Mouse (Mus musculus) stomach, embryonic 14.5 days (tissue): ENCODE measurements around the gene Scamp4. TPM values are rescaled to one million over a fixed set of nuclear protein-coding genes. Genes with fewer than 3 reads are reported as not detected.

ENCODE experiments used
- ATAC-seq: fragments of 200-750 bp; cut with Nextera tagmentation; 2 replicates; pipeline ENCODE4 v1.8.0; 2017; ENCODE audit warnings: low read depth, moderate TSS enrichment; ENCODE audit not compliant: insufficient number of reproducible peaks, insufficient read depth, low FRiP score
- H3K27ac ChIP-seq: fragments of 300-500 bp; sonication (generic); 2 replicates; pipeline ENCODE4 v1.5.1; 2014; ENCODE audit warnings: mild to moderate bottlenecking, low read length, moderate library complexity, mixed read lengths
- H3K27me3 ChIP-seq: fragments of 300-500 bp; sonication (generic); 2 replicates; pipeline ENCODE4 v1.6.1; 2014; ENCODE audit warnings: low read length, control low read depth, mixed read lengths; ENCODE audit not compliant: control insufficient read depth, insufficient read depth
- H3K36me3 ChIP-seq: fragments of 300-500 bp; sonication (generic); 2 replicates; pipeline ENCODE4 v1.6.1; 2014; ENCODE audit warnings: mild to moderate bottlenecking, control low read depth, low read length, moderate library complexity, mixed read lengths; ENCODE audit not compliant: control insufficient read depth, insufficient read depth
- H3K4me1 ChIP-seq: fragments of 300-500 bp; sonication (generic); 2 replicates; pipeline ENCODE4 v1.6.1; 2014; ENCODE audit warnings: low read length, control low read depth, mixed read lengths; ENCODE audit not compliant: control insufficient read depth, insufficient read depth
- H3K4me2 ChIP-seq: fragments of 300-500 bp; sonication (generic); replicated peaks from 2 replicates; pipeline ENCODE4 v1.6.1; 2014; ENCODE audit warnings: low read depth, low read length, control low read depth
- H3K4me3 ChIP-seq: fragments of 300-500 bp; sonication (generic); 2 replicates; pipeline ENCODE4 v1.5.1; 2014; ENCODE audit warnings: low read depth, low read length, control low read depth
- H3K9ac ChIP-seq: fragments of 300-500 bp; sonication (generic); replicated peaks from 2 replicates; pipeline ENCODE4 v1.6.1; 2014; ENCODE audit warnings: low read depth, mild to moderate bottlenecking, control low read depth, low read length, moderate library complexity, mixed read lengths
- H3K9me3 ChIP-seq: fragments of 300-500 bp; sonication (generic); 2 replicates; pipeline ENCODE4 v1.6.1; 2016; ENCODE audit warnings: low read depth, low read length, control low read depth; ENCODE audit not compliant: control insufficient read depth
- WGBS: fragments of 180-500 bp; shearing (Covaris S2); extraction: QIAGEN DNeasy Blood & Tissue Kit; methylation state at CpG from one replicate; pipeline ENCODE4 v1.1.7; 2014; 5-methylcytosine and 5-hydroxymethylcytosine counted together
- polyA plus RNA-seq: library from polyadenylated mRNA; unstranded; fragments of >200 nt; fragmentation: Nextera tagmentation; extraction: Ambion mirVana; gene quantifications from 2 replicates; pipeline ENCODE4 v1.2.1, GENCODE M21; 2014

Scamp4 gene
- polyA plus RNA-seq, 1 experiment from 2014 or later: 106 TPM

- Histone ChIP-seq H3K4me3 (peak overlapping the region; percentile 82), H3K4me1 (peaks cover 46% of the 10 kb centered on the region), H3K27me3 (no peaks in the 10 kb centered on the region), H3K9ac (peak overlapping the region; percentile 74), H3K36me3 (no peaks in the 10 kb centered on the region), H3K27ac (no peak overlapping the region), H3K4me2 (peak overlapping the region; percentile 65), H3K9me3 (no peaks in the 10 kb centered on the region)
- ATAC-seq: no peak
- 12% methylated on average over 17 of the region's 17 CpGs for WGBS
Observed at GRCm38 (mm10) chr10:80575925-80576324, 26.7 kb upstream of the Scamp4 start.

GRCm38 (mm10) chr10:80576351-80577194 lies 26.1 kb upstream of the Scamp4 start:
- Histone ChIP-seq H3K4me1 (peaks cover 40% of the 10 kb centered on the region), H3K4me3 (peak overlapping the region; percentile 82), H3K27ac (peak overlapping the region; percentile 88), H3K9ac (peak overlapping the region; percentile 74), H3K9me3 (no peaks in the 10 kb centered on the region), H3K36me3 (no peaks in the 10 kb centered on the region), H3K4me2 (peak overlapping the region; percentile 65), H3K27me3 (no peaks in the 10 kb centered on the region)
- no peak for ATAC-seq
- WGBS: under 1% methylated on average over 79 of the region's 96 CpGs

- H3K36me3 ChIP-seq: no peaks in the 10 kb centered on the region; the same call in 1 of the 2 replicates
- peak within 1 kb of the TSS; percentile 74 for H3K9ac ChIP-seq
- H3K9me3 ChIP-seq: no peaks in the 10 kb centered on the region
- peak within 1 kb of the TSS; percentile 82 for H3K4me3 ChIP-seq
- no peaks in the 10 kb centered on the region for H3K27me3 ChIP-seq
- H3K27ac ChIP-seq: peak within 1 kb of the TSS; percentile 90
- peaks cover 32% of the 10 kb centered on the region; the same call in 1 of the 2 replicates for H3K4me1 ChIP-seq
- ATAC-seq: peak; percentile 83
- 1% methylated on average over 70 of the region's 97 CpGs for WGBS
- peak within 1 kb of the TSS; percentile 65 for H3K4me2 ChIP-seq
Observed at GRCm38 (mm10) chr10:80577195-80578130, 25.2 kb upstream of the Scamp4 start, which contains the start of gene Klf16. Klf16 (minus strand) TSS chr10:80577321.

GRCm38 (mm10) chr10:80578131-80578750 lies 24.4 kb upstream of the Scamp4 start:
- Histone ChIP-seq H3K36me3 (peaks cover 1% of the 10 kb centered on the region; the same call in 1 of the 2 replicates), H3K27ac (peak overlapping the region; percentile 90), H3K9me3 (no peaks in the 10 kb centered on the region), H3K4me1 (peaks cover 28% of the 10 kb centered on the region; the same call in 1 of the 2 replicates), H3K4me2 (peak overlapping the region; percentile 65), H3K9ac (peak overlapping the region; percentile 19), H3K4me3 (peak overlapping the region; percentile 82), H3K27me3 (no peaks in the 10 kb centered on the region)
- under 1% methylated on average over 29 of the region's 29 CpGs for WGBS
- peak; percentile 40; the same call in 1 of the 2 replicates for ATAC-seq

- Histone ChIP-seq H3K4me1 (peaks cover 22% of the 10 kb centered on the region; the same call in 1 of the 2 replicates), H3K4me3 (peak overlapping the region; percentile 82; the same call in 1 of the 2 replicates), H3K27ac (peak overlapping the region; percentile 90; the same call in 1 of the 2 replicates), H3K9me3 (no peaks in the 10 kb centered on the region), H3K27me3 (no peaks in the 10 kb centered on the region), H3K4me2 (peak overlapping the region; percentile 65), H3K36me3 (peaks cover 6% of the 10 kb centered on the region), H3K9ac (no peak overlapping the region)
- ATAC-seq: no peak
- WGBS: 9% methylated on average over 8 of the region's 8 CpGs
Observed at GRCm38 (mm10) chr10:80578911-80579310, 23.8 kb upstream of the Scamp4 start.

- Histone ChIP-seq H3K9me3 (no peaks in the 10 kb centered on the region), H3K4me1 (peaks cover 4% of the 10 kb centered on the region; the same call in 1 of the 2 replicates), H3K36me3 (peaks cover 19% of the 10 kb centered on the region), H3K27me3 (no peaks in the 10 kb centered on the region), H3K9ac (no peak overlapping the region), H3K4me3 (no peak overlapping the region), H3K4me2 (no peak overlapping the region), H3K27ac (no peak overlapping the region)
- no peak for ATAC-seq
- 84% methylated on average over 5 of the region's 5 CpGs for WGBS
Observed at GRCm38 (mm10) chr10:80583047-80583446, 19.6 kb upstream of the Scamp4 start.

- no peak overlapping the region for H3K27ac ChIP-seq
- WGBS: 61% methylated on average over 12 of the region's 12 CpGs
- H3K36me3 ChIP-seq: peaks cover 19% of the 10 kb centered on the region
- no peaks in the 10 kb centered on the region for H3K9me3 ChIP-seq
- H3K4me1 ChIP-seq: peaks cover 6% of the 10 kb centered on the region
- H3K9ac ChIP-seq: no peak overlapping the region
- H3K27me3 ChIP-seq: no peaks in the 10 kb centered on the region
- peak; percentile 21; the same call in 1 of the 2 replicates for ATAC-seq
- H3K4me3 ChIP-seq: no peak overlapping the region
- H3K4me2 ChIP-seq: no peak overlapping the region
Observed at GRCm38 (mm10) chr10:80584045-80584488, 18.6 kb upstream of the Scamp4 start.
